Mouse (Mus musculus) testis, adult 2 months (tissue): Measurements from ENCODE around the gene Gm9918.

ENCODE experiments used
- CTCF ChIP-seq: fragments of 200-500 bp; IDR thresholded peaks from 2 replicates; pipeline ENCODE4 v1.5.1; 2012; ENCODE audit warnings: low read depth, mild to moderate bottlenecking, inconsistent platforms, low read length, moderate library complexity; ENCODE audit not compliant: control insufficient read depth, insufficient read depth, insufficient replicate concordance
- POLR2A ChIP-seq: fragments of 200-500 bp; IDR thresholded peaks from 2 replicates; pipeline ENCODE4 v1.6.1; 2012; ENCODE audit warnings: low read depth, mild to moderate bottlenecking, inconsistent platforms, low read length, moderate library complexity; ENCODE audit not compliant: control insufficient read depth

DNA sequence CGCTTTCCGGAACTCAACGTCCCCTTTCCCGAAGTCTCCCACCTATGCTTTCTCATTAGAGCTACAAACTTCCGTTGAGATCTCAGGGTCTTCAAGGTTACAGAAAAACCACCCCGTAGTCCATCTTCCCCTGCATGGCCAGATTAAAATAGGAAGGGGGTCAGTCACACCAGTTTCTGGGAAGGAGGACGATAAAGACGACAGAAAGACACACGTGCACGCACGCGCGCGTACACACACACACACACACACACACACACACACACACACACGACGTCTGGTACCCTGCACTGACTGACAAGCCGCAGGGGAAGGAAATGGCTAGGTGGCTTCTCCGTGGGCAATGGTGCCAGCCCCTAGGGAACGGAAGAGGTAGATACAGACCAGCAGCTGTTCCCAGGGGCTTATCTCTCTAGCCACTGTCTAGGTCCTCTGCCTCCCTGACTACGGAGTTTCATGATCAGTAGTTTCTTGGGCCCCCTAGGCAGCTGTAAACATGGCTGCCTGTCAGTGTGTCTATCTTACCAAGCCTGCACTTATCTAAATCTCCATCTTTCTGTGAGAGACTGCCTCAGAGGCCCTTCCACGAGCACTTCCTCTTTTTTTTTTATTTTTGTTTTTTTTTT is 45.3 kb upstream of the Gm9918 start:
- TF ChIP-seq CTCF = no peak
- no peak for TF ChIP-seq POLR2A
